Mouse (Mus musculus) ES-E14 (cell line): ENCODE results near the gene Ptprm. TPM values are rescaled to one million over a fixed set of nuclear protein-coding genes. Genes with fewer than 3 reads are reported as not detected.

ENCODE experiments used
- DNase-seq: peaks from one replicate; pipeline ENCODE4 v3.0.0-alpha.2; 2013; ENCODE audit warnings: low read depth, low spot score
- H3K27ac ChIP-seq: 2 replicates; pipeline ENCODE4 v1.5.1; 2012; ENCODE audit warnings: low read depth, mild to moderate bottlenecking, low read length, moderate library complexity, mixed read lengths; ENCODE audit not compliant: poor library complexity, insufficient read depth, severe bottlenecking
- H3K36me3 ChIP-seq: 2 replicates; pipeline ENCODE4 v1.6.1; 2012; ENCODE audit warnings: mild to moderate bottlenecking, low read length, moderate library complexity, mixed read lengths; ENCODE audit not compliant: control insufficient read depth, poor library complexity, insufficient read depth, severe bottlenecking
- H3K4me1 ChIP-seq, 2 experiments: fragments of 150-350 bp in 1 of 2; sonication (generic) in 1 of 2; 2 replicates each; pipeline ENCODE4 v1.6.1; 2012; ENCODE audit warnings: low read length in 2 of 2, mild to moderate bottlenecking in 1 of 2, mixed read lengths in 1 of 2; ENCODE audit not compliant: control insufficient read depth in 2 of 2, insufficient read depth in 2 of 2, poor library complexity in 1 of 2
- H3K4me3 ChIP-seq, 2 experiments: fragments of 150-350 bp in 1 of 2; sonication (generic) in 1 of 2; 2 replicates each; pipeline ENCODE4 v1.5.1; 2012; ENCODE audit warnings: low read length in 2 of 2, low read depth in 1 of 2, mild to moderate bottlenecking in 1 of 2, mixed read lengths in 1 of 2; ENCODE audit not compliant: insufficient read depth in 1 of 2, poor library complexity in 1 of 2, severe bottlenecking in 1 of 2
- H3K9ac ChIP-seq: 2 replicates; pipeline ENCODE4 v1.6.1; 2012; ENCODE audit warnings: low read depth, mild to moderate bottlenecking, low read length, mixed read lengths; ENCODE audit not compliant: poor library complexity, insufficient read depth, severe bottlenecking
- H3K9me3 ChIP-seq: fragments of 150-350 bp; sonication (generic); 2 replicates; pipeline ENCODE4 v1.6.1; 2012; ENCODE audit warnings: low read depth, mild to moderate bottlenecking, low read length; ENCODE audit not compliant: control insufficient read depth, insufficient read depth
- CHD2 ChIP-seq: IDR thresholded peaks from 2 replicates; pipeline ENCODE4 v1.6.1; 2014; ENCODE audit warnings: mild to moderate bottlenecking, low read depth, low read length, inconsistent platforms
- HCFC1 ChIP-seq: IDR thresholded peaks from 2 replicates; pipeline ENCODE4 v1.6.1; 2012; ENCODE audit warnings: low read length, inconsistent platforms, borderline replicate concordance; ENCODE audit not compliant: insufficient read depth
- MAFK ChIP-seq: IDR thresholded peaks from 2 replicates; pipeline ENCODE4 v1.6.1; 2014; ENCODE audit warnings: mild to moderate bottlenecking, low read depth, low read length, inconsistent platforms; ENCODE audit not compliant: insufficient read depth
- ZC3H11A ChIP-seq: IDR thresholded peaks from 2 replicates; pipeline ENCODE4 v1.6.1; 2012; ENCODE audit warnings: low read depth, mild to moderate bottlenecking, inconsistent platforms, low read length, borderline replicate concordance
- ZNF384 ChIP-seq: IDR thresholded peaks from 2 replicates; pipeline ENCODE4 v1.6.1; 2012; ENCODE audit warnings: low read depth, low read length, inconsistent platforms
- in situ Hi-C, 2 experiments: fragments of 600-800 bp; cut with MboI; formaldehyde crosslinking; loops; one replicate each; pipeline ENCODE4 v1.15.1; 2025; ENCODE audit warnings: low sequenced_read_pairs in 2 of 2, inconsistent platforms in 1 of 2; ENCODE audit not compliant: unreplicated experiment in 2 of 2
- total RNA-seq: library from RNA; depleted of rRNA; stranded (reverse); fragments of 300-350 nt; gene quantifications from 2 replicates; pipeline ENCODE4 v1.2.3, GENCODE M21; 2012

The Ptprm gene
- total RNA-seq, 1 experiment: 2.9 TPM

DNA sequence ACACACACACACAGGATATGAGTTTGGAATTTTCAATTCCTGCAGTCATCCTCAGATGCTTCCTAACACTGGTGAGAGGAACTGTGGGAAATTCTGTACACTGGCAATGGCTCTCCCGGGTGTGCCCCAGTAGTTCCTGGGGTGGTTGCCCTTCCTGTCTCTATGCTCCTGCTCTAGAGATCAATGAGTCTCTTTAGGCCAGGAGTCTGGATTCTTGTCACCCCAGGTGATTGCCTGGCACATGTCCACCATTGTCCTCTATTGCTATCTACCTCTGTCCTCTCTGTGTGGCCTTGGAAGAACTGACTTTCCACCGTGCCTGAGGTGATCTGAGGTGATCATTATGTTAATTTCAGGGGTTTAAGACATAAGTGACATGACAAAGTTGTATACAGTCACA lies 10.8 kb downstream of the Ptprm start:
- peaks cover 0 to 2% of the 10 kb centered on the region in 2 experiments; a peak in 1 of 4 replicates for H3K4me1 ChIP-seq
- TF ChIP-seq HCFC1 (no peak), ZNF384 (no peak), ZC3H11A (no peak), CHD2 (no peak), MAFK (no peak)
- no peak overlapping the region for H3K4me3 ChIP-seq
- no peaks in the 10 kb centered on the region for H3K9me3 ChIP-seq
- no peak overlapping the region for H3K27ac ChIP-seq
- DNase-seq: no peak
- H3K36me3 ChIP-seq: no peaks in the 10 kb centered on the region
- no peak overlapping the region for H3K9ac ChIP-seq
- in situ Hi-C loops: no loop called here

DNA sequence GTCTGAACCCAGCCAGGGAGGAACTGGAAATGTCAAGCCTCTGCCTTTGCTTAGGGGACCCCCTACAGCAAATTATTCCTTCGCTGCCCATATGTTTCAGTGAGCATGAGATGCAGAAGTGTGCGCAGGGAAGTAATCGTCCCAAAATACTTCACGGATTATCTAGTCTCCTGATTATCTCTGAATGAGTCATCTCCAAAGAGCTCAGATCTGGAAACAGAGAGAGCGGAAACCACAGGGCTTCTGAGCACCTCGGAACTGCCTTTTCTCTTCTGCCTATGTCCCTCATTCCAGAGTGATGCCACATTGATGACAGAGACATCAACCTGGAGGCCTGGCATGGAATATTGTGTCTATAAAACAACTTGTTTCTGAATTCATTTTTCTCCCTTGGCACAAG lies 11.3 kb downstream of the Ptprm start:
- no peaks in the 10 kb centered on the region for H3K36me3 ChIP-seq
- H3K9ac ChIP-seq: no peak overlapping the region
- no peak overlapping the region for H3K27ac ChIP-seq
- no peak for TF ChIP-seq ZNF384
- no peak for TF ChIP-seq ZC3H11A
- TF ChIP-seq MAFK: no peak
- no peak for TF ChIP-seq HCFC1
- no peak for TF ChIP-seq CHD2
- H3K4me1 ChIP-seq: peaks cover 0 to 2% of the 10 kb centered on the region in 2 experiments; a peak in 1 of 4 replicates
- H3K4me3 ChIP-seq: no peak overlapping the region
- H3K9me3 ChIP-seq: no peaks in the 10 kb centered on the region
- DNase-seq: no peak
- in situ Hi-C loops: no loop called here

DNA sequence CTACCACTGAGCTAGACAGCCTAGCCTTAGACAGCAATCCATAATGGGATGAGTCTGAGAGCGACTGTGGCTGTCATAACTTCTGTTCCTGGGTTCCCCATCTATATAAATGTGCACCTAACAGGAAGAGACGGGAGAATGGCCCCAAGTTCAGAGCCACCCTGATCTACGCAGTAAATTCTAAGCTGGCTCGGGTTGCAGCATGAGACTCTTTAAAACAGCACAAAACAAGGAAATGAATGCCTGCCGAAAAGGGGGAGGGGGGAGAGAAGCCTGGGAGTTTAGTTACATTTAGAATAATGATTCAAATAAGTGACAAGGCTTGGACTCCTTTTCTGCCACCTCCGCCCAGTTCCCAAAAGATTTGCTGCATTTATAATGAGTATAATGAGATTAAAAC lies 13.9 kb downstream of the Ptprm start:
- Histone ChIP-seq H3K36me3 (no peaks in the 10 kb centered on the region), H3K27ac (no peak overlapping the region), H3K9me3 (no peaks in the 10 kb centered on the region), H3K4me1 (peaks cover 0 to 2% of the 10 kb centered on the region in 2 experiments; a peak in 1 of 4 replicates), H3K9ac (no peak overlapping the region), H3K4me3 (no peak overlapping the region)
- no peak for DNase-seq
- in situ Hi-C loops: no loop called here
- TF ChIP-seq ZNF384 (no peak), CHD2 (no peak), HCFC1 (no peak), ZC3H11A (no peak), MAFK (no peak)

DNA sequence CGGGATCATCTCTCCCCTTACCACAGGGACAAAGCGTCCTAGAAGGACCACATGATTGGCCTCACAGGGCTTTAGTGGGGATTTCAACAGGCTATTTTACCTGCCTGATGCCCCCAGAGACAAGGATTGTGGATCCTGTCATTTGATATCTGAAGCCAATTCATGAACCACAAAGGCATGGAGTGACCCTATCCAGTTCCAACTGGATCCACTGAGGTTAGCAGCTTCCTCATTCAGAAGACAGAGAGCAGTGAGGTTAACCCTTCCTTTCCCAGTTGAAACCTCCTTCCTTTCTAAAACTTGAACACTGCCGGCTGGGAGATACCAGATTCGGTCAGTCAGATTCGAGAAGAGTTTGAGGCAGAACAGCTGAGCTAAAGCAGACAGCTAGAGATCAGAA lies 14.7 kb downstream of the Ptprm start:
- Histone ChIP-seq H3K36me3 (no peaks in the 10 kb centered on the region), H3K4me3 (no peak overlapping the region), H3K9me3 (no peaks in the 10 kb centered on the region), H3K9ac (no peak overlapping the region), H3K4me1 (peaks cover 0 to 2% of the 10 kb centered on the region in 2 experiments; a peak in 1 of 4 replicates), H3K27ac (no peak overlapping the region)
- TF ChIP-seq MAFK (no peak), ZC3H11A (no peak), CHD2 (no peak), ZNF384 (no peak), HCFC1 (no peak)
- in situ Hi-C loops: no loop called here
- no peak for DNase-seq

DNA sequence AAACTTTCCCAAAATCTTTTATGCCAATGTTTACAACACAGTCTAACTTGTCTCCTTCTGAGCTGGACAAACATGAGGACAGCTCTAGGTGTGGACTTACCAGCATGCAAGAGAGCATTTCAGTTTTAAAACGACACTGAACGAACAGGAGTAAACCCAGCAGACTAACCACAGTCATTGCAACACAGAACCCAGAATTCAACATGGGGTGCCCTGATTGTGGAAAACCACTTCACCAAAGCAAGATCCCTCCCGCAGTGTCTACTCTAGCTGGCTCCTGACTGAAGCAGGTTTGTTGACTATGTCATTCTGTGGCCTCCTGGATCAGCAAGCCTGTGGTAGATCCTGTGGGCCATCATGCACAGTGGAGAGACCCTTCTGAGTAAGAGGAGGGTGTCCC lies 19.9 kb downstream of the Ptprm start:
- in situ Hi-C loops: no loop called here
- no peak for TF ChIP-seq ZC3H11A
- no peak for TF ChIP-seq HCFC1
- TF ChIP-seq MAFK: no peak
- no peak for TF ChIP-seq CHD2
- no peak for TF ChIP-seq ZNF384
- Histone ChIP-seq H3K36me3 (no peaks in the 10 kb centered on the region), H3K4me1 (no peaks in the 10 kb centered on the region), H3K27ac (no peak overlapping the region), H3K9me3 (no peaks in the 10 kb centered on the region), H3K9ac (no peak overlapping the region), H3K4me3 (no peak overlapping the region)
- DNase-seq: no peak
